Mouse (Mus musculus) large intestine, adult 2 months (tissue): ENCODE measurements around the gene Lcn8. TPM values are rescaled to one million over a fixed set of nuclear protein-coding genes. Genes with fewer than 3 reads are reported as not detected.
"Not testable (repeated sequence)": the region's sequence is repeated elsewhere in the genome, so short reads cannot be mapped to it uniquely, and the experiment has no call there.

Experiments
- DNase-seq: peaks from one replicate; pipeline ENCODE4 v3.0.0-alpha.2; 2012; ENCODE audit warnings: low read depth, low spot score
- WGBS: fragments of 180-500 bp; shearing (Covaris S2); methylation state at CpG from one replicate; pipeline ENCODE4 v1.1.7; 2018; 5-methylcytosine and 5-hydroxymethylcytosine counted together
- polyA plus RNA-seq: library from polyadenylated mRNA; depleted of rRNA; stranded (reverse); fragments of >200 nt; gene quantifications from 2 replicates; pipeline ENCODE4 v1.2.3, GENCODE M21; 2012; rRNA removed

The Lcn8 gene
- polyA plus RNA-seq, 1 experiment = not detected

GRCm38 (mm10) chr2:25661245-25661970 lies 8.5 kb downstream of the Lcn8 start:
- 69% methylated on average over 6 of the region's 6 CpGs for WGBS
- no peak for DNase-seq

DNA sequence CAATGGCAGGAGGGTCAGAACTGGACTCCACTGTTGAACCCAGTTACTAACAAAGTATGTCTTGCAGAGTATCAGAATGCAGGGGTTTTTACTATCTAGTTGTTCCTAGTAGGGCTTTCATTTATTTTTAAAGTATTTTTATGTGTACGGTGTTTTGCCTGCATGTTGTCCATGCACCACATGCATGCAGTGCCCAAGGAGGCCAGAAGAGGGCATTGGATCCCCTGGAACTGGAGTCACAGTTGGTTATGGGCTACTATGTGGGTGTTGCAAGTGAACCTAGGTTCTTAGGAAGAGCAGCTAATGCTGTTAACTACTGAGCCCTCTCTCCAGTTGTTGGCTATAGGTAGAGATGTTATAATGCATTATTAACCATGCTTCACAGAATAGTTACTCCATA lies 10.6 kb downstream of the Lcn8 start:
- WGBS = 60% methylated on average over 1 of the region's 1 CpGs
- no peak for DNase-seq

GRCm38 (mm10) chr2:25664125-25664524 lies 11.2 kb downstream of the Lcn8 start:
- 82% methylated on average over 5 of the region's 5 CpGs for WGBS
- DNase-seq = no peak

- no peak for DNase-seq
- WGBS = 64% methylated on average over 1 of the region's 1 CpGs
Measured at GRCm38 (mm10) chr2:25666516-25666915, 13.6 kb downstream of the Lcn8 start.

DNA sequence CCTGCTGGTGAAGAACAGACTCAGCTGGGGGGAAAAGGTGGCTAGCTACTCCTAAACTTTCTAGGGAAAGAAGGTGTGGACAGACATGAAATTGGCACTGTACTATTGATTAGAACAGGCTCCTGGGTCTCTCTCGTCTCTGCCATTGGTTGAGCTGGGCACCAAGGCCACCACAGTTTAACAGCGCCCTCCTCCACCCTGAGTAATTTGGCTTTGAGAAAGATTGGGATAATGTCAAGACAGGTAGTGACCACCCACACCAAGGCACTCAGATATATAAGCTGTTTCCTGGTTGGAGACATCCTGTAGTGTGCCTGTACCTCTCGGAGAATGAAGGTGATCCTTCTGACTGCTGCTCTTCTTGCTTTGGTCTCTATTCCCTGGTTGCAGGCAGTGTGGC lies 23.6 kb downstream of the Lcn8 start, which contains the start of gene Lcn6:
TSS of gene Lcn6 (plus strand) at position 301 of the 400 bp plus-strand sequence.
- 86% methylated on average over 3 of the region's 3 CpGs for WGBS
- DNase-seq = no peak

DNA sequence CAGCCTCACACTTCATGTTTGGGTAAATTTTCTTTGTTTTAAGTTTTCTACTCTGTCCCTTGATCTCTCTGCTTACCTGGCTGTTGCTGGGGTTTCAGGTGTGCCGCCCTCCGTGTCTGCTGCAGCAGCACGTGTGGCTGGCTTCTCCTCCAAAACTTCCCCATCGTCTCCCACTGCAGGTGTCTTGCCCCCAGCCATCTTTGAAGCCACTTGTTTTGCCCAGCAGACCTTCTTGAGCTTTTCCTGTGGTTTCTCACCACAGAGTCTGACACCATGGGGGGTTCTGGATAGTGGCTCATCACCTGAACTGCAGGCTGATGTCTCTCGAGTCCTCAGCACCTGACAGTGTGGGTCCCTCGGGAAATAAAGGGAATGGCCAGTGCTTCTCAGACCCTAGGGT lies 26.6 kb downstream of the Lcn8 start:
- DNase-seq = no peak
- 76% methylated on average over 6 of the region's 6 CpGs for WGBS

GRCm38 (mm10) chr2:25682426-25682825 lies 29.5 kb downstream of the Lcn8 start, which contains the start of gene Lcn10:
Lcn10 (plus strand) TSS chr2:25682726.
- DNase-seq = no peak
- 39% methylated on average over 2 of the region's 2 CpGs for WGBS

- WGBS = 69% methylated on average over 4 of the region's 4 CpGs
- no peak for DNase-seq
Measured at GRCm38 (mm10) chr2:25686941-25687340, 34.0 kb downstream of the Lcn8 start.

DNA sequence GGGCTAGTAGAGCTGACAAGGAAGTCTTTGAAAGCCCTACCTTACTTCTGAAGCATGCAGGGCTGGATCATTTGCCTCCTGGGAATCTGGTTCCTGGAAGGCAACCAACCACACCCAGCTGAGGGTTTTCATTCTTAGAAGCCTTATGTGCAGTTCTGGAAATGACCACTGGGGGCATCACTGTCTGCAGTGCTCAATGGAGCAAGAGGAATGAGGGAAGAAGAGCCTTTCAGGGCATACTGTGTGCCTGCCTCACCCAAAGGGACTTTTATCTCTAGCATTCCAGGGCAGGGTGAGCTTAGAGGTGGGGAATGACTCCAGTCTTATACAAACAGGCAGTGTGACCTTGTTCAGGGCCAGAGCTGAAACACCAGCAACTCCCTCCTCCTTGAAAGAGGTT lies 41.7 kb downstream of the Lcn8 start:
- DNase-seq = peak; percentile 48

GRCm38 (mm10) chr2:25696951-25697350 lies 44.0 kb downstream of the Lcn8 start:
- WGBS = 48% methylated on average over 4 of the region's 4 CpGs
- DNase-seq = no peak

GRCm38 (mm10) chr2:25698696-25699095 lies 45.8 kb downstream of the Lcn8 start:
- DNase-seq = no peak
- 95% methylated on average over 2 of the region's 2 CpGs for WGBS

DNA sequence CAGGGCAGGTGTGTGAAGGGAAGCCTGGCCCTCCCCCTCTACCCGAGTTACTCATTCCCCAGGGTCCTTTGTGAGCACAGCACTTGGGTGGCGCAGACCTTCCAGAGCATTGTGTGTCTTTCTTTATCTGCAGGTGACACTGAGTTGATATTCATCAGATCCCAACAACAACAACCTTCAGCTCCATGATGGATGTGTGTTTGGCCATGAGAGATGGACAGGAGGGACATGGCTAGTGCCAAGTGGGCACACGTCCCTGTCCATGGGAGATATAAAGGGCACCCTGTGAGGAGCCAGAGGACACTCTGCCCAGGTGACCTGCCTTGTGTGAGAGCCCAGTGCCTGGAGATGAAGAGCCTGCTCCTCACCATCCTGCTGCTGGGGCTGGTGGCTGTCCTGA lies 46.8 kb downstream of the Lcn8 start, which contains the start of gene Obp2a:
TSS of gene Obp2a (plus strand) at position 301 of the 400 bp plus-strand sequence.
- DNase-seq = not testable (repeated sequence)
- 72% methylated on average over 3 of the region's 3 CpGs for WGBS

- WGBS = 82% methylated on average over 5 of the region's 5 CpGs
- DNase-seq = no peak
Measured at GRCm38 (mm10) chr2:25701001-25701400, 48.1 kb downstream of the Lcn8 start.

DNA sequence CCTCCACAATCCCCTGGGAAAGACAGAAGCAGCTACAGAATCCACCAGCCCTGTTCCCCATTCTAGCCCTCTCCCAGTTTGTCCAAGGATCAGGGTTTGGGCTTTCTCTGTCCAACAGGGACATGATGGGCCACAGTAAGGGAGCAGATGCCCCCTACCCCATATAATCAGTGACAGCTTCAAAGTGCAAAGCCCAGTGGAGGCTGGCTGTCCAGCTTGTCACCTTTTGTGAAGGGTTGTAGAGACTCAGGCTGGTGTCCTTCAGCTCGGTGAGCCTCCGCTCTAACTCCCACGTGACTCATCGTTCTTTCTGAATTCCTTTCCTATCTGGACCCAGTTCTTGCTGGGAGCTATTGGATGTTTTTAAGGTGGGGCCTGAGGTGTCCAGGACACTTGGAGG lies 50.8 kb downstream of the Lcn8 start:
- DNase-seq = no peak
- WGBS = 64% methylated on average over 4 of the region's 4 CpGs

Other genes starting within 250 kb of the Lcn8 start
- gene Fut7, start 229.9 kb upstream of the Lcn8 start, polyA plus RNA-seq = 0.52 and 0.88 TPM in 2 replicates
- 7.5 and 12.4 TPM in 2 replicates for gene Abca2, start 224.4 kb upstream of the Lcn8 start, polyA plus RNA-seq
- gene Clic3, start 196.3 kb upstream of the Lcn8 start, polyA plus RNA-seq = 1.3 and 1.4 TPM in 2 replicates
- 45.6 and 48.9 TPM in 2 replicates for gene Paxx, start 192.0 kb upstream of the Lcn8 start, polyA plus RNA-seq
- gene Ptgds, start 183.1 kb upstream of the Lcn8 start, polyA plus RNA-seq = 0.53 and 1.0 TPM in 2 replicates
- not detected in 2 replicates for gene Lcn12, start 159.2 kb upstream of the Lcn8 start, polyA plus RNA-seq
- 26.7 and 31.7 TPM in 2 replicates for gene Fbxw5, start 152.4 kb upstream of the Lcn8 start, polyA plus RNA-seq
- 2.1 and 2.9 TPM in 2 replicates for gene C8g, start 151.4 kb upstream of the Lcn8 start, polyA plus RNA-seq
- gene Traf2, start 106.2 kb upstream of the Lcn8 start, polyA plus RNA-seq = 19.6 and 20.8 TPM in 2 replicates
- gene Edf1, start 95.3 kb upstream of the Lcn8 start, polyA plus RNA-seq = 200 and 273 TPM in 2 replicates
- 0.97 and 8.1 TPM in 2 replicates for gene Mamdc4, start 78.3 kb upstream of the Lcn8 start, polyA plus RNA-seq
- gene Phpt1, start 77.9 kb upstream of the Lcn8 start, polyA plus RNA-seq = 37.3 and 44.6 TPM in 2 replicates
- 0.43 and 0.69 TPM in 2 replicates for gene Ajm1, start 71.4 kb upstream of the Lcn8 start, polyA plus RNA-seq
- 35.8 and 52.6 TPM in 2 replicates for gene Rabl6, start 44.6 kb upstream of the Lcn8 start, polyA plus RNA-seq
- gene Ccdc183, start 35.4 kb upstream of the Lcn8 start, polyA plus RNA-seq = not detected in 2 replicates
- 17.2 and 19.4 TPM in 2 replicates for gene Tmem141, start 31.1 kb upstream of the Lcn8 start, polyA plus RNA-seq
- 1.9 TPM in 2 replicates for gene Fcna, start 25.1 kb upstream of the Lcn8 start, polyA plus RNA-seq
- 0.74 TPM in 1 of 2 replicates, not detected in the other for gene Lcn5, start 4.8 kb downstream of the Lcn8 start, polyA plus RNA-seq
- gene Lcn6, start 23.7 kb downstream of the Lcn8 start, polyA plus RNA-seq = not detected in 2 replicates
- gene Lcn10, start 29.6 kb downstream of the Lcn8 start, polyA plus RNA-seq = 0.37 TPM in 1 of 2 replicates, not detected in the other
- gene Obp2a, start 46.9 kb downstream of the Lcn8 start, polyA plus RNA-seq = not detected in 2 replicates
- 15.6 and 16.1 TPM in 2 replicates for gene Bmyc, start 53.6 kb downstream of the Lcn8 start, polyA plus RNA-seq
- not detected in 2 replicates for gene Obp2b, start 83.9 kb downstream of the Lcn8 start, polyA plus RNA-seq
- gene Lcn3, start 112.4 kb downstream of the Lcn8 start, polyA plus RNA-seq = not detected in 2 replicates
- not detected in 2 replicates for gene Lcn11, start 123.9 kb downstream of the Lcn8 start, polyA plus RNA-seq
- gene Gm13539, start 129.1 kb downstream of the Lcn8 start, polyA plus RNA-seq = not detected in 2 replicates
- gene Glt6d1, start 162.7 kb downstream of the Lcn8 start, polyA plus RNA-seq = not detected in 2 replicates
- 0.10 and 0.29 TPM in 2 replicates for gene Lcn9, start 170.0 kb downstream of the Lcn8 start, polyA plus RNA-seq
- not detected in 2 replicates for gene Sohlh1, start 194.1 kb downstream of the Lcn8 start, polyA plus RNA-seq
- 1.4 and 2.8 TPM in 2 replicates for gene Kcnt1, start 210.6 kb downstream of the Lcn8 start, polyA plus RNA-seq